Mouse (Mus musculus): Measurements from ENCODE around the gene Malsu1. TPM values are rescaled to one million over a fixed set of nuclear protein-coding genes. Genes with fewer than 3 reads are reported as not detected.

Gene Malsu1
- polyA plus RNA-seq, 1 experiment from 2014 or later: 59.7 TPM

DNA sequence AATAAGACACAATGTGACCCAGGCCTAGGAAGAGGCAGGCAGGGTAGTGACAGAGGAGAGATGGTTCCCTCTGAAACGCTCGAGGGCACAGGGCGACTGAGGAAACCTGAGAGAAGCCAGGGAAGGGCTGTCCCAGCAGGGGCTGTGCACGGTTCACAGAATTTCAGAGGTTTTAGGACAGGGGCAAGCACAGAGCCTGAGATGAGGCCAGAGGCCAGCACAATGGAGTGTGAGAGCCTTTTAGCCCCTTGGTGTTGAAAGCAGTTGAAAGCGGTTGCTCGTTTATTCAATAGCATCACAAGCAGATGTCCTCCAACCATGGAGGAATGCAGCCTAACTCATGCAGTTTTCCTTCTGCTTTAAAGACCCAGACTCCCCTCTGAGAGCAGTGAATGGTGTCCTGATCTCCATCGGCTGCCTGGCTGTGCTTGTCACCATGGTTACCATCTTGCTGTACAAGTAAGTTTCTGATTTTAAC lies 18.3 kb upstream of the Malsu1 start:
- Histone ChIP-seq H3K4me2 (ENCODE audit: low read depth, severe bottlenecking) (no peak overlapping the region), H3K36me3 (ENCODE audit: control insufficient read depth, insufficient read depth, low read length) (no peaks in the 10 kb centered on the region), H3K27me3 (ENCODE audit: control insufficient read depth, insufficient read depth, low read length) (no peaks in the 10 kb centered on the region), H3K9me3 (ENCODE audit: control insufficient read depth, low read length) (no peaks in the 10 kb centered on the region), H3K27ac (replicated peaks; ENCODE audit: low read depth, low read length) (no peak overlapping the region), H3K4me3 (ENCODE audit: low read depth, low read length) (no peak overlapping the region), H3K9ac (ENCODE audit: low read length) (no peak overlapping the region), H3K4me1 (ENCODE audit: control insufficient read depth, insufficient read depth, low read length) (no peaks in the 10 kb centered on the region)
- ATAC-seq (ENCODE audit: insufficient number of reproducible peaks, low FRiP score, low TSS enrichment, low read depth): no peak
- no peak for DNase-seq (ENCODE audit: low spot score)
- 20% methylated on average over 7 of the region's 7 CpGs for WGBS

DNA sequence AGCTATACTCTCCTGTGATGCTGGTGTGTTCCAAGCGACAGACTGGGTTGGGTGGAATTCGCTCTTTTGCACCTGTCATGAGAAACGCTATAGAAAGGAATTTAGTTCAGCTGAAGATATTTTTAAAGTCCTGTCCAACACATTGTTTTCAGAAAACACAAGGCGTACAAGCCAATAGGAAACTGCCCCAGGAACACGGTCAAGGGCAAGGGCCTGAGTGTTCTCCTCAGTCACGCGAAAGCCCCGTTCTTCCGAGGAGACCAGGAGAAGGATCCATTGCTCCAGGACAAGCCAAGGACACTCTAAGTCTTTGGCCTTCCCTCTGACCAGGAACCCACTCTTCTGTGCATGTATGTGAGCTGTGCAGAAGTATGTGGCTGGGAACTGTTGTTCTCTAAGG lies 17.6 kb upstream of the Malsu1 start:
- Histone ChIP-seq H3K36me3 (ENCODE audit: control insufficient read depth, insufficient read depth, low read length) (no peaks in the 10 kb centered on the region), H3K4me3 (ENCODE audit: low read depth, low read length) (no peak overlapping the region), H3K4me2 (ENCODE audit: low read depth, severe bottlenecking) (no peak overlapping the region), H3K27ac (replicated peaks; ENCODE audit: low read depth, low read length) (no peak overlapping the region), H3K4me1 (ENCODE audit: control insufficient read depth, insufficient read depth, low read length) (no peaks in the 10 kb centered on the region), H3K27me3 (ENCODE audit: control insufficient read depth, insufficient read depth, low read length) (no peaks in the 10 kb centered on the region), H3K9me3 (ENCODE audit: control insufficient read depth, low read length) (no peaks in the 10 kb centered on the region), H3K9ac (ENCODE audit: low read length) (no peak overlapping the region)
- 90% methylated on average over 9 of the region's 9 CpGs for WGBS
- ATAC-seq (ENCODE audit: insufficient number of reproducible peaks, low FRiP score, low TSS enrichment, low read depth) (no peak), DNase-seq (ENCODE audit: low spot score) (no peak)

DNA sequence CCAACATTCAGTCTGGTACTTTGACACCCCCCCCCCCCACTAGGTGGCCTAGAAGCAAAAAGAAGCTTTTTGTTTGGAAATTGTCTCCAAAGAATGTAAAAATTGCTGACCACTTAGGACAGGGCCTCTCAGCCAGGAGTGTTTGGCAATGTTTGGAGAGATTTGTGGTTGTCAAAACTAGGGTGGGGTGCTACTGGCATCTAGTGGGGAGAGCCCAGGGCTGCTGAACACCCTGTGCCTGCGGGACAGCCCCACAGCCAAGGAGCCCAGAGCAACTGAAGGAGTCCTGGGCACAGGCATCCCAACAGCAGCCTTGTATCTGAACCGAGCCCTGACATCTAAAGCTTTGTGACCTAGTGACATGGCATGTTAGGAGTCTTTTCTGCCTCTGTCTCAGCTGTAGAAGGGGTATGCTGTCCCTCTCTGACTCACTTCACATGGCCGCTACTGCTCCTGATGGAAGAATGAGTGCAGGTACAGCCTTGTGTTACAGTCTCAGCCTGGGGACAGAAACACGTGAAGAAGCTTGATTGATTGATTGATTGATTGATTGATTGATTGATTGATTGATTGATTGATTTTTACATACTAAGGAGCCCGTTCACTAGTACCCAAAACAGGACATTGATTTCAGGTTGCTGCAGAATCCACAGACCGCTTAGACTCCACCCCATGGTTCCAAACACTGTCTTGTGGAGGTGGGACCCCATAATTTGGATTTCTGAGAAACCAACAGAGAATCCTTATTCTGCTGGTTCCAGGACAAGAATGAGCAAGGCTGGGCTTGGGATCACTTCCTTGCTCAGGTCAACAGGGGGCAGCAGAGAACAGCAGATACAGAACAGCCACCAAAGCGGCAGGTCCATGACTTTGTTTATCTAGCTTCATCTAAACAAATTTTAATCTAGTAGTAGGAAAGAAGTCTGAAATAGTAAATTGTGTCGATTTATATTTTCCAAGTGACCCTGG lies 16.3 kb upstream of the Malsu1 start:
- DNase-seq (ENCODE audit: low spot score) (peak; percentile 81), ATAC-seq (ENCODE audit: insufficient number of reproducible peaks, low FRiP score, low TSS enrichment, low read depth) (no peak)
- H3K9me3 ChIP-seq (ENCODE audit: control insufficient read depth, low read length): no peaks in the 10 kb centered on the region
- no peaks in the 10 kb centered on the region for H3K4me1 ChIP-seq (ENCODE audit: control insufficient read depth, insufficient read depth, low read length)
- H3K9ac ChIP-seq (ENCODE audit: low read length): no peak overlapping the region
- H3K36me3 ChIP-seq (ENCODE audit: control insufficient read depth, insufficient read depth, low read length): no peaks in the 10 kb centered on the region
- WGBS: 38% methylated on average over 8 of the region's 8 CpGs
- H3K4me2 ChIP-seq (ENCODE audit: low read depth, severe bottlenecking): no peak overlapping the region
- H3K27ac ChIP-seq (replicated peaks; ENCODE audit: low read depth, low read length): no peak overlapping the region
- H3K27me3 ChIP-seq (ENCODE audit: control insufficient read depth, insufficient read depth, low read length): no peaks in the 10 kb centered on the region
- no peak overlapping the region for H3K4me3 ChIP-seq (ENCODE audit: low read depth, low read length)

DNA sequence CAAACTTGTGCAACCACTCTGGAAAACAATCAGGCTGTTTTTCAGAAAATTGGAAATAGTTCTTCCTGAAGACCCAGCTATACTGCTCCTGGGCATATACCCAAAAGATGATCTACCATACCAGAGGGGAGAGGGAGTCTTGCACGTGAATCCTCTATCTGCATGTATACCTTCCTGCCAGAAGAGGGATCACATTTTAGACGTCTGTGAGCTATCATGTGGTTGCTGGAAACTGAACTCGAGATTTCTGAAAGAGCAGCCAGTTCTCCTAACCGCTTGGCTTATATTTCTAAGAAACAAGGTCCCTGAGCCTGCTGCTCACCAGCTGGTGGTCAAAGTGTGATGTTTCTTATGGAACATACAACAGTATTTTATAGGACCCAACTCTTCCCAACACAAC lies 5.2 kb upstream of the Malsu1 start:
- Histone ChIP-seq H3K27me3 (ENCODE audit: control insufficient read depth, insufficient read depth, low read length) (no peaks in the 10 kb centered on the region), H3K9ac (ENCODE audit: low read length) (no peak overlapping the region), H3K4me1 (ENCODE audit: control insufficient read depth, insufficient read depth, low read length) (no peaks in the 10 kb centered on the region), H3K27ac (replicated peaks; ENCODE audit: low read depth, low read length) (no peak overlapping the region), H3K4me3 (ENCODE audit: low read depth, low read length) (no peak overlapping the region), H3K36me3 (ENCODE audit: control insufficient read depth, insufficient read depth, low read length) (no peaks in the 10 kb centered on the region), H3K9me3 (ENCODE audit: control insufficient read depth, low read length) (no peaks in the 10 kb centered on the region), H3K4me2 (ENCODE audit: low read depth, severe bottlenecking) (no peak overlapping the region)
- 53% methylated on average over 4 of the region's 4 CpGs for WGBS
- ATAC-seq (ENCODE audit: insufficient number of reproducible peaks, low FRiP score, low TSS enrichment, low read depth): no peak
- DNase-seq (ENCODE audit: low spot score): no peak

DNA sequence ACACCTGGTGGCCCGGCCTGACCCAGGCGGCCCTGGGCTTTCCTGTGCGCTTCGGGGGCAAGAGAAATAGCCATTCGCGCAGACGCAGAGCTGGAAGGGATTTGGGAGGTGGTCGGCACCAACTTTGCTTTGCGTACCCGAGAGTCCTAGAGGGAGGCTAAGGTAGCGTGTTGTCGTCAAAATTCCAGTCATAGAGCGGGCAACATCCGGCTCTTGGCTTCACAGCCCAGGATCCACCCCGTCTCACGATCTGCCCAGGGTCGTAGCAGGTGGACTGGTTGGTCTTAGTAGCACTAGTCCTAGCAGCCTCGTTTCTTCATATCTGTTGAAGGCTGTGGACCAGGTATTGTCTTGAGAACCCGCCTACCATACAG lies 509 bp downstream of the Malsu1 start:
- DNase-seq (ENCODE audit: low spot score): no peak
- Histone ChIP-seq H3K36me3 (ENCODE audit: control insufficient read depth, insufficient read depth, low read length) (no peaks in the 10 kb centered on the region), H3K4me3 (ENCODE audit: low read depth, low read length) (peak overlapping the region; percentile 91), H3K4me1 (ENCODE audit: control insufficient read depth, insufficient read depth, low read length) (0 out of 2 replicates have a peak, but pooled peaks cover 2% of the 10 kb centered on the region), H3K4me2 (ENCODE audit: low read depth, severe bottlenecking) (peak overlapping the region; percentile 55), H3K27ac (replicated peaks; ENCODE audit: low read depth, low read length) (peak overlapping the region; percentile 33; the same call in 1 of the 2 replicates), H3K9ac (ENCODE audit: low read length) (peak overlapping the region; percentile 85), H3K9me3 (ENCODE audit: control insufficient read depth, low read length) (no peaks in the 10 kb centered on the region), H3K27me3 (ENCODE audit: control insufficient read depth, insufficient read depth, low read length) (no peaks in the 10 kb centered on the region)
- ATAC-seq (ENCODE audit: insufficient number of reproducible peaks, low FRiP score, low TSS enrichment, low read depth): no peak; the same call in 1 of the 2 replicates
- 3% methylated on average over 19 of the region's 19 CpGs for WGBS

DNA sequence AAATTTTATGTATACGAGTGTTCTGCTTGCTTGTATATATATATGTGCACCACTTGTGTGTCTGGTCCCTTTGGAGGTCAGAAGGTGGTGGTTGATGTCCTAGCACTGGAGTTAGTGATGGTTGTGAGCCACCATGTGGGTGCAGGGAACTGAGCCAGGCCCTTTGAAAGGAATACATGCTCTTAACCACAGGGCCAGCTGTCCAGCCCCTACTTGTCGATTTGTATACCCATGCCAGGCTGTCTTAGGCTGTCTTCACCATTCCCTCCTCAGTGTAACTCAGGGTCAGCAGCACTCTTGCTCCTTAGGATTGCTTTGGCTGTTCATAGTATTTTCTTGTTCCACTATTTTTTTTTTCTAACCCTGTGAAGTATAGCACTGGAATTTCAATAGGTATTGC lies 4.3 kb downstream of the Malsu1 start:
- H3K9ac ChIP-seq (ENCODE audit: low read length): no peak overlapping the region
- no peak for DNase-seq (ENCODE audit: low spot score)
- WGBS: 89% methylated on average over 2 of the region's 2 CpGs
- no peak overlapping the region for H3K4me2 ChIP-seq (ENCODE audit: low read depth, severe bottlenecking)
- no peak overlapping the region for H3K4me3 ChIP-seq (ENCODE audit: low read depth, low read length)
- H3K9me3 ChIP-seq (ENCODE audit: control insufficient read depth, low read length): no peaks in the 10 kb centered on the region
- 0 out of 2 replicates have a peak, but pooled peaks cover 2% of the 10 kb centered on the region for H3K4me1 ChIP-seq (ENCODE audit: control insufficient read depth, insufficient read depth, low read length)
- no peak for ATAC-seq (ENCODE audit: insufficient number of reproducible peaks, low FRiP score, low TSS enrichment, low read depth)
- H3K36me3 ChIP-seq (ENCODE audit: control insufficient read depth, insufficient read depth, low read length): no peaks in the 10 kb centered on the region
- no peaks in the 10 kb centered on the region for H3K27me3 ChIP-seq (ENCODE audit: control insufficient read depth, insufficient read depth, low read length)
- H3K27ac ChIP-seq (replicated peaks; ENCODE audit: low read depth, low read length): no peak overlapping the region

DNA sequence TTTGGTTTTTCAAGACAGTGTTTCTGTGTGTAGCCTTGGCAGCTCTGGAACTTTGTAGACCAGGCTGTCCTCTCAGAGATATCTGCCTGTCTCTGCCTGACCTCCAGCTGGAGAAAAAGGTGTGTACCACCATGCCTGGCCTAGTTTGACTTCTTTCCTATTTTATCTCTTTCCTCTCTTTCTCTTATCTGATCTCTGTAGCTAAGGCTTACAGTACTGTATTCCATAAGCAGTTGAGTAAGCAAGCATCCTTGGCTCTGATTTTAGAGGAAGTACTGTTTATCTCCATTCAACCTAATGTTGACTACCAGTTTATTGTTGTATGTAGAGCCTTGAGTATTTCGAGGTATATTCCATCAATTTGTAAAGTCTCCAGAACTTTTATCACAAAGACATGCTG lies 5.7 kb downstream of the Malsu1 start:
- H3K4me3 ChIP-seq (ENCODE audit: low read depth, low read length): no peak overlapping the region
- no peak overlapping the region for H3K4me2 ChIP-seq (ENCODE audit: low read depth, severe bottlenecking)
- 0 out of 2 replicates have a peak, but pooled peaks cover 2% of the 10 kb centered on the region for H3K4me1 ChIP-seq (ENCODE audit: control insufficient read depth, insufficient read depth, low read length)
- DNase-seq (ENCODE audit: low spot score) (no peak), ATAC-seq (ENCODE audit: insufficient number of reproducible peaks, low FRiP score, low TSS enrichment, low read depth) (no peak)
- WGBS: 97% methylated on average over 1 of the region's 1 CpGs
- no peak overlapping the region for H3K27ac ChIP-seq (replicated peaks; ENCODE audit: low read depth, low read length)
- H3K9ac ChIP-seq (ENCODE audit: low read length): no peak overlapping the region
- H3K27me3 ChIP-seq (ENCODE audit: control insufficient read depth, insufficient read depth, low read length): no peaks in the 10 kb centered on the region
- H3K9me3 ChIP-seq (ENCODE audit: control insufficient read depth, low read length): no peaks in the 10 kb centered on the region
- H3K36me3 ChIP-seq (ENCODE audit: control insufficient read depth, insufficient read depth, low read length): peaks cover 6% of the 10 kb centered on the region; the same call in 1 of the 2 replicates

DNA sequence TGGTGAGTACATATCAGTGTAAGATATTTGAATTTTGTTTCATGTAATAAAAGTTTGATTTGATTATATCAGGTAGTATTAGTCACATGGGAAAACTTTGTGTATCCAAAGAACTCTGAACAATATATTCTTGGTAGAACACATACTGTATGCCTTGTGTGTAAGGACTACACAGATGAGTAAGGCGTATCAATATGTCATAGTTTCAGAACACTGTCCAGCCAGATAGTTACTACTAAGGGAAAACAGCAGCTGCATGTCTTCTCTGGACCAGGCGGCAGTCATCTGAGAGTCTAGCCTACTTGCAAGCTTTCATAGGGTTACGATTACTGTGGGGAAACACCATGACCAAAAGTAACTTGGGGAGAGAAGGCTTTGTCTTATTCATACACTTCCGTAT lies 9.4 kb downstream of the Malsu1 start:
- DNase-seq (ENCODE audit: low spot score) (no peak), ATAC-seq (ENCODE audit: insufficient number of reproducible peaks, low FRiP score, low TSS enrichment, low read depth) (no peak)
- Histone ChIP-seq H3K36me3 (ENCODE audit: control insufficient read depth, insufficient read depth, low read length) (peaks cover 13% of the 10 kb centered on the region; the same call in 1 of the 2 replicates), H3K4me3 (ENCODE audit: low read depth, low read length) (no peak overlapping the region), H3K27ac (replicated peaks; ENCODE audit: low read depth, low read length) (no peak overlapping the region), H3K4me1 (ENCODE audit: control insufficient read depth, insufficient read depth, low read length) (no peaks in the 10 kb centered on the region), H3K9me3 (ENCODE audit: control insufficient read depth, low read length) (no peaks in the 10 kb centered on the region), H3K27me3 (ENCODE audit: control insufficient read depth, insufficient read depth, low read length) (no peaks in the 10 kb centered on the region), H3K4me2 (ENCODE audit: low read depth, severe bottlenecking) (no peak overlapping the region), H3K9ac (ENCODE audit: low read length) (no peak overlapping the region)
- 87% methylated on average over 4 of the region's 4 CpGs for WGBS

All from limb, embryonic 11.5 days (tissue).